Mouse (Mus musculus): ENCODE measurements around the gene Rora.
A peak's percentile ranks its signal among the peaks of the same experiment; 100 is the strongest.

The Rora gene

GRCm38 (mm10) chr9:68760876-68761275 is 107.3 kb downstream of the Rora start:
- DNase-seq, result no peak

GRCm38 (mm10) chr9:68761672-68762071 is 108.1 kb downstream of the Rora start:
- DNase-seq, result no peak

DNA sequence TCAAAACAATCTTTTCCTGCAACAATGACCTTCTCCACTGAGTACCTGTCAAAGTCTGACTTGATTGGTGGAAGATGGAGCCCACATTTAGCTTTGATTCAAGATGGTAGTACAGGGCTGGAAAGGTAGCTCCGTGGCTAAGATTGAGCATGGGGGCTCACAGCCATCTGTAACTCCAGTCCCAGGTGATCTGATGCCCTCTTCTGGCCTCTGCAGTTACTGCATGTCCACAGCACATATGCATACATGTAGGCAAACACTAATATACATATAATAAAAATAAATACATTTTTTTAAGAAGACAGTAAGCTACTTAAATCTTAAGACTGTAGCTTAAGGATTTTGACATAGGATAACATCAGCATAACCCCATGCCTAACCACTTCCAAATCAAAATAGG is 112.0 kb downstream of the Rora start:
- DNase-seq, result peak in 1 of 2 experiments; percentile 35

DNA sequence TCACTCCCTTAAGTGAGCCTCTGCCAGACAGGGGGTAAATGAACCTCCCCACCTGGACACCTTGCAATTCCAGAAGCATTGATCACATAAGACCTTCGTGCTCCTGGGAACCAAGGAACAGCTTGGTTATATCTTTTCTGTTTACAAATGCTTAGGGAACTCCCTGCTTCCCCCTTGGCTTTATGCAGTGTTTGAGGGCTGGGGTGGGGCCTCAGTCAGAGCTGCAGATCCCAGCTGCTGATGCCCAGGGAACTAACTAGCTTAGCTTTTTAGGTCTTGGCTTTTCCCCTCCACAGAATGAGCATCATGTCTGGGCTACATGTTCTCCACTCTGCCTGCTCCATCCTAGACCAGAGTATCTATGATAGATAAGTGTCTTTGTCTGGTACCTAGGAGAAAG is 116.1 kb downstream of the Rora start:
- no peak for DNase-seq

DNA sequence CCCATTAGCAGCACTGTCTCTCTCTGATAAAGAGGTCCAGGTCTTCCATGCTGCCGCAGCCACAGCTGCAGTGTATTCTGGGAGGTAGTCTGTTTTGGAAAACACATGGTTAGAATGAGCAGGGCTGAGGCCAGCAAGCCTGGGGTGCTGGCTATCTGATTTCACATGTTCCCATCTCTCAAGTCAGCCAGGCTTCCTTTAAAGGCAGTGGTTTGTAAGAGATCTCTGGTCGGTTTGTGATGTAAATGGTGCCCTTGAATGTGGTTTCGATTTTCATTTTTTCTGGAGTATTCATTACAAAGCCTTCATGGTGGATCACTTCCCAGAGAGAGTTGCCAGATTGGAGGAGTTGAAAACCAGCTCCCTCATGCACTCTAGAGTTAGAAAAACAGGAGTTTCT is 117.8 kb downstream of the Rora start:
- no peak for DNase-seq

GRCm38 (mm10) chr9:68773770-68774169 is 120.2 kb downstream of the Rora start:
- DNase-seq, result no peak

GRCm38 (mm10) chr9:68782011-68782410 is 128.4 kb downstream of the Rora start:
- DNase-seq, result no peak

DNA sequence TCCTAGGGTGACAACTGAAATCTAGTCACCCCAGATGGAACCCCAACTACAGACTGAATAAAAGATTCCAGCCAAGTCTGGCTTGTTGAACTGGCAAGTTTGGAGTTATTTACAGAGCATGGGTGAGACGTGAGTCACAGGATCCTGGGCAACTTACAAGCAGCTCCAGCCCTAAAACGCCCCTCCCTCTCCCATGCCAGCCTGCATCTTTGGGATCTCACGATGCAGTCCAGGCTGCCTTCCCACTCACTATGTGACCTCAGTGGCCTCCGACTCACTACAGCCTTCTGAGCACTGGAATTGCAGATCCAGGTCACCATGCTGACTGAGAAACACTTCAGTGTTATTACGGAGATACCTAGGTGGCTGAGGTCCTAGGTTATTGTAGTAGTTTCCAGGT is 129.0 kb downstream of the Rora start:
- no peak for DNase-seq

DNA sequence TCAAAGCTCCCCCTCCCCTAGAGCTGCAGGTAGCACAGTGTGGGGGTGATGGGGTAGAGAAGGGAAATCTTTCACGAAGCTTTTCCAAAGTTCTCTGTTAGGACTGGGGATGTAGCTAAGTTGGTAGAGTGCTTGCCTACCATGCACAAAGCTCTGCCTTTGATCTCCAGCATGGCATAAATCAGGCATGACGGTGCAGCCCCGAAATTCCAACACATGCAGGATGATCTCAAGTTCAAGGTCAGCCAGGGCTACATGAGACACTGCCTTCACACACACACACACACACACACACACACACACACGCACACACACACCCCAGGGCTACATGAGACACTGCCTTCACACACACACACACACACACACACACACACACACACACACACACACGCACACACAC is 129.7 kb downstream of the Rora start:
- no peak for DNase-seq

GRCm38 (mm10) chr9:68786614-68787293 is 133.2 kb downstream of the Rora start:
- DNase-seq, result no peak

DNA sequence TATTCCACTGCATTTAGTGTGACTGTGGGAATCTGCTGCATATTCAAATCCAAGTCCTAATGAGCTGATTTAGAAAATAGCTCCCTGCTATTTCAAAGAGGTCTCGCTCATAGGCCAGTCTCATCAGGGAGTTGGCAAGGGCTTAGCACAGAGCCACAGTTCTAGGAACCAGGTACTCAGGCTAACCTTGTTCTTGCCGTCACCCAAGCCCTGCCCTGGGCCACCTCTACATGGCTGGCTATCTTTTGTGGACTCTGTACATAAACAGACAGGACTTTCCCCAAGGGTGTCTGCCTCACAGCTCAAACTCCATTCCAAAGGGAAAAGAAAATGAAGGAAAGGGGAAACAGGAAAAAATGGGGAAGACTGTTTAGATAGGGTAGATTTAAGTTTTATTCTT is 134.1 kb downstream of the Rora start:
- no peak for DNase-seq

DNA sequence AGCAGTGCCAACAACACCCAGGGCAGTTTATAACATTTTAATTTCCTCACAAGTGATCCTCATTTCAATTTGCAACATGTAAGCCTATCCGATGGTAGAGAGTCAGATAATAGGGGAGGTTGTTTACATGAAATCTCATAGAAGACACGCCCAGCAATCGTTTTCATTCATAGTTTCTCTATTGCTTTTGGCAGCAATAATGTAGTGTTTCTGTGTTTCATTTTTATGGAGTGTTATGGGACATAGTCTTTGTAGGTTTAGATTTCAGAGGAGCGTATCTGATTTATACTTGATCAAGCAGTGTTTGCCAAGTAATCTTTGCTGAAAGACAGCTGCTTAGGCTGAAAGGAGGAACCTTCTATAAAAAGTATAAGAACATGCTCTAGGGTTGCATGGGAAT is 137.3 kb downstream of the Rora start:
- DNase-seq, result no peak

- peak in 1 of 2 experiments; percentile 15 for DNase-seq
Observed at GRCm38 (mm10) chr9:68791982-68792540, 138.5 kb downstream of the Rora start.

GRCm38 (mm10) chr9:68795314-68795713 is 141.7 kb downstream of the Rora start:
- DNase-seq, result no peak

DNA sequence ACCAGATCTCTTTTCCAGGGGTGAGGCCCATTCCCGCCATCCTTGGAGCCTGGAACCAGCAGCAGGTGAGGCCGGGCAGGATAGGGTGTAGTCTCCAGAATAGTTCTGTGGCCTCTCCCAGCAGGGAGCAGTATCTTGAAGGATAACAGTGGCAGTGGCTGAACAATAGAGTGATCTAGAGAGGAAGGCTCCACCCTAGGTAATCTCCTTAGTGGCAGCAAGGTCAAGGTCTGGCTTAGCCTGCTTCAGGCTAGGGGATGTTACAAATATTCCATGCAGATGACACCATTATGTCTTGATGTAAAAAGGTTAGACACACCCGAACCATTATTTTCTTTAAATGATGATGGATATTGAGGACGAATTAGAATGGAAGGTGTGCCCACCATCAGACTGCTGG is 144.6 kb downstream of the Rora start:
- no peak for DNase-seq

DNA sequence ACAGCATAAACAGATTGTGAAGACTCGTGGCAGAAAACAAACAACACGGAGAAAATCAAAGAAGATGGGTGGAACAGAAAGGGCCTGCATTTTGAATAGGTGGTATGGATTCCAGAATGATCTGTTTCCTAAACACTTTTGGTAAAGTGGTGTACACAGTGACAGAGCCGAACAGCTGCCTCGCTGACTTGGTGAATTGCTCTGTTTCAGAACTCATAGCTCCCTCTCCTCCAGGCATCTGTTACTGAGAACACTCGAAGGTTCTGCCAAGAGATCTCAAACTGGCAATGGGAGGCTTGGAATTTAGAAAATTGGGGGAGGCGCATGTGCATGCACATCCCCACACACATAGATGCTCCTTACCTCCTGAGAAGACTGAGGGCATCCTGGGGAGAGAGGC is 145.5 kb downstream of the Rora start:
- DNase-seq, result no peak

DNA sequence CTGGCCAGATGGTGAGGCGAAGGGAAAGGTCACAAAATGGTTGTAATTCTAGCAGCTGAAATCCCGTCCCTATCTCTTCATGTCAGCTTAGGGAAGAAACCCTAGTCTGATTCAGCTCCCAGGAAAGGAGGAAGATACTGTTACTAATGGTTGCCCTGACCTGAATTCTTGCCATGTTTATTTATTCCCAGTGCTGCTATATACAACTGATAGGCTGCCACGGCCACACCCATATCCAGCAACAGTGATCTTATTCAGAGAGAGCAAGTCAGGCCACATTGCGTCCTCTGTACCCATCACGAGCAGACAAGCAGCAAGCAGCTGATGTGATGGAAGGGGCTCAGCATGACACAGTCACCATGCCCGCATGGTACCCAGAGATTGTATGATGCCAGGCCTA is 150.6 kb downstream of the Rora start:
- DNase-seq, result no peak

- no peak for DNase-seq
Observed at GRCm38 (mm10) chr9:68805776-68806175, 152.2 kb downstream of the Rora start.

GRCm38 (mm10) chr9:68807735-68808134 is 154.1 kb downstream of the Rora start:
- no peak for DNase-seq

DNA sequence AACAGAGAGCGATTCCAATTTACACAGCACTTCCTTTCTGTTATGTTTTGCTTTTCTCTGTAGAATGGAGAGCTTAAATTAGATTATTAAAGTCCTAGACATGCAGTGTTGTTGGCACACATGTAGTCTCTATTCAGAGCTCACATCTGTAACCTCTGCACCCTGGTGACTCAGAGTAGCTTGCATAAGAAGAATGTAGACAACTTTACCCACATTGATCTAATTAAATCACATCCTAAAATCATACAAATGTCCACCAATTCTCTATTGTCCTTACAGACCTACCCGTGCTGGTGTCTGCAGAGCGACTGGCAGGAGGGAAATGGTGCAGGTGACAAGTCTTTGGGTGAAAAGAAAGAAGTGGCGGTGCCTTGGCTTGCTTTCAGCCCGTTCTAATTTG is 155.9 kb downstream of the Rora start:
- no peak for DNase-seq

DNA sequence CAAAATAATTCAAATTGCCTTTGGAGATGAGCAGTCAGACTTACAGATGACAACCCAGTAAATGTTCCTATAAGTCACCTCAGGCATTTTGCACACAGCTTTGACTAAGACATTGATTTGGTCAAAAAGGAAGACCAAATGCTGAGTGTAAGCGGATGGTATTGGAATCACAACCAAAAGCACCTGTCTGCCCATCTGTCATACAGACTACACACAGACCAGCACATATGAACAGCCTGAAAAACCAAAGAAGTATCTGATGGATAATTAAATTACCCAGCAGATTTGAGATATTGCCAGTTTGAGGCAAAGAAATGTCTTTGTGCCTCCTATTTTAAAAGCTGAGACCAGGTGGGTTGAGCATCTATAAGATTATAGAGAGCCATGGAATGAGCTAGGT is 161.1 kb downstream of the Rora start:
- DNase-seq, result peak; percentile 26 to 42

DNA sequence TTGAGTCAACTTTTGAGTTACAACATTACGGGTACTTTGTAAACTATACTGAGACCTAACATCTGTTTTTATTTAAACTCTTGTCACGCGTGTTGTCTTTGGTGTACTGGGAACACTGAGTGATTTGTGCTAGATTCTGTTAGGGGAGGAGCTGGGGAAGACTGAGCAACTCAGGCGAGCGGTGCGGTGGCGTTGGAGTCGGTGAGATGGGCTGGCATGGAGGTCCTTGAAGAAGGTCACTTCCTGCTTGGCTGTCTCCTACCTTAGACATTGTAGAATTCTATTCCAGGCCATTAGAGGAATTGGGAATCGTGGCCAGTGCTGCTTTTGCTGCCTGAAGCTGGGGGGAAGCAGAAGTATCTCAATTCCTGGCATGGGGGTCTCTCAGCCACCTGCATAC is 162.3 kb downstream of the Rora start:
- no peak for DNase-seq

DNA sequence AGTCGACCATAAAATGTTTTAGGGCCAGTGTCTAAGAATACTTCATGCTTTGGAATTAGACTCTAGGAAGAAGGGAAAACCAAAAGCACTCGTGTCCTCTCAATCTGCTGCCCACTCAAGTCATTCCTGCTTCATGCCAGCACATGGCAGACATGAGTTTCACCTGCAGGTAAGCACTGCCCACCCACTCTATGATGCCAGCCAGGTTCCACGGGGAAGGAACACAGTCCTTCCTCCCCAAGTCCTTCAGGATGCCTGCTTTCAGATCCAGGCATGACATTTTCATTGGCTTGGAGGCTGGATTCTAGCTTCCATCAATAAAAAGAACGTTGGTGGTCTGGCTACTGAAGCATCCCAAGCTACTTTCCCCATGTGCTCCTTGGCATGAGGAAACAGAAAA is 166.4 kb downstream of the Rora start:
- DNase-seq, result peak in 1 of 2 experiments; percentile 36

DNA sequence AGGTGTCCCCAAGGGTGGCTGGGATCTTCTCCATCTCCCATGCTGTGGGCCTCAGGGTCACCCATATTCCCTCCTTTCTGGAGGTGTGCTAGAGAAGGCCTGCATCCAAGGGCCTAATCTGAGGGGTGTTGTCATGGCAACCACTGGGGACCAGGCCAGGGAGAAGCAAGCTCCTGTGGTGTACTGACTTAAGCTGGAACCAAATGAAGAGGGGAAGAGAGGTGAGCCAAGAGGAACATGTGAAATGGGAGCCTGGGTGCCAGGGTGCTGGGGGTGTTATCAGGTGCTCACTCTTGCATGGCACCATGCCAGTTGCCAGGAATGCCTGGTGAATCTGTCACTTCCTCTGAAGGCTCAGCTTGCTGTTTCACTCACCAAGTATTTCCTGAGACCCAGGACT is 166.9 kb downstream of the Rora start:
- peak; percentile 89 to 91 for DNase-seq

DNA sequence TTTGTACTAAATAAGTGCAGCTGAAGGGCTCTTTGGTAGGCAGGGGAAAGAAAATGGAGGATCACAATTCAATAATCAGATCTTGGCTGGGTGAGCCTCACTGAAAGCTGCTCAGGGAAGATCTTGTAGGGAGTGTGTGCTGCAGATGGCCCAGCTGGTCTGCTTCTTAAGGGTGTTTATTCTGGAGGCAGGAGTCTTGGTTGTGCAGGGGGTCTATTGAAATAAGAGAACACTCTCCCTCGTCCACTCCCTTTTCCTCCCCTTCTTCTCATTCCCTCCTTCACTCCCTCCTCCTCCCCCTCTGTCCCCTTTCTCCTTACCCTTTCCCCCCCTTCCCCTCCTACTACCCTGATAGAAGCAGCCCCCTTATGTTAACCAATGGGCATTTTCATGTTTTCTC is 167.8 kb downstream of the Rora start:
- DNase-seq, result no peak
